Mouse (Mus musculus): ENCODE measurements around the gene Stag2.

- TF ChIP-seq POLR2A (IDR thresholded peaks at IDR 0.05; ENCODE audit: insufficient read depth, low read length) (no peak), CTCF (IDR thresholded peaks at IDR 0.05; ENCODE audit: low read depth, low read length) (no peak)
These were observed 634 bp downstream of the Stag2 start for GRCm38 (mm10) chrX:42149557-42150345.

Data from ES-Bruce4 (cell line).